Mouse (Mus musculus) limb, embryonic 15.5 days (tissue): ENCODE data around the gene Ppbp. TPM values are rescaled to one million over a fixed set of nuclear protein-coding genes. Genes with fewer than 3 reads are reported as not detected.
"Not testable (repeated sequence)": the region's sequence is repeated elsewhere in the genome, so short reads cannot be mapped to it uniquely, and the experiment has no call there.

ENCODE experiments used
- ATAC-seq: fragments of 200-750 bp; cut with Nextera tagmentation; 2 replicates; pipeline ENCODE4 v1.8.0; 2017; ENCODE audit warnings: low read depth, moderate TSS enrichment; ENCODE audit not compliant: insufficient number of reproducible peaks, low FRiP score, low TSS enrichment
- H3K27ac ChIP-seq: fragments of 300-500 bp; sonication (generic); 2 replicates; pipeline ENCODE4 v1.5.1; 2015; ENCODE audit warnings: moderate library complexity, mild to moderate bottlenecking, inconsistent platforms
- H3K27me3 ChIP-seq: fragments of 300-500 bp; sonication (generic); 2 replicates; pipeline ENCODE4 v1.6.1; 2015; ENCODE audit warnings: inconsistent platforms
- H3K36me3 ChIP-seq: fragments of 300-500 bp; sonication (generic); 2 replicates; pipeline ENCODE4 v1.6.1; 2015; ENCODE audit warnings: inconsistent platforms
- H3K4me1 ChIP-seq: fragments of 300-500 bp; sonication (generic); 2 replicates; pipeline ENCODE4 v1.6.1; 2015; ENCODE audit warnings: inconsistent platforms
- H3K4me2 ChIP-seq: fragments of 300-500 bp; sonication (generic); 2 replicates; pipeline ENCODE4 v1.6.1; 2015; ENCODE audit warnings: mild to moderate bottlenecking, inconsistent platforms
- H3K4me3 ChIP-seq: fragments of 300-500 bp; sonication (generic); 2 replicates; pipeline ENCODE4 v1.5.1; 2015; ENCODE audit warnings: mild to moderate bottlenecking, inconsistent platforms
- H3K9ac ChIP-seq: fragments of 300-500 bp; sonication (generic); 2 replicates; pipeline ENCODE4 v1.6.1; 2015; ENCODE audit warnings: inconsistent platforms
- H3K9me3 ChIP-seq: fragments of 300-500 bp; sonication (generic); 2 replicates; pipeline ENCODE4 v1.6.1; 2016; ENCODE audit warnings: inconsistent platforms
- whole genome bisulfite sequencing: fragments of 180-500 bp; shearing (Covaris S2); methylation state at CpG from one replicate; pipeline ENCODE4 v1.1.7; 2015; 5-methylcytosine and 5-hydroxymethylcytosine counted together
- microRNA-seq: library from miRNA; unstranded; fragments of <30 nt; microRNA quantifications from one replicate; pipeline ENCODE4, GENCODE M21; 2016
- polyA plus RNA-seq: library from polyadenylated mRNA; unstranded; fragments of >200 nt; fragmentation: Nextera tagmentation; extraction: Ambion mirVana; gene quantifications from 2 replicates; pipeline ENCODE4 v1.2.1, GENCODE M21; 2015

The Ppbp gene
- polyA plus RNA-seq, 1 experiment from 2014 or later: 4.1 TPM

- no peak overlapping the region for H3K4me3 ChIP-seq
- H3K36me3 ChIP-seq: no peaks in the 10 kb centered on the region
- ATAC-seq: no peak
- 50% methylated on average over 11 of the region's 11 CpGs for WGBS
- peaks cover 17% of the 10 kb centered on the region for H3K4me1 ChIP-seq
- no peak overlapping the region for H3K4me2 ChIP-seq
- H3K9ac ChIP-seq: no peak overlapping the region
- H3K9me3 ChIP-seq: no peaks in the 10 kb centered on the region
- peaks cover 7% of the 10 kb centered on the region; the same call in 1 of the 2 replicates for H3K27me3 ChIP-seq
- no peak overlapping the region for H3K27ac ChIP-seq
Measured at GRCm38 (mm10) chr5:90789306-90790073, 21.2 kb downstream of the Ppbp start.

GRCm38 (mm10) chr5:90790074-90790502 lies 21.8 kb downstream of the Ppbp start:
- Histone ChIP-seq H3K4me2 (no peak overlapping the region), H3K4me1 (peaks cover 17% of the 10 kb centered on the region), H3K9me3 (no peaks in the 10 kb centered on the region), H3K36me3 (no peaks in the 10 kb centered on the region), H3K27ac (no peak overlapping the region), H3K27me3 (peaks cover 7% of the 10 kb centered on the region; the same call in 1 of the 2 replicates), H3K9ac (no peak overlapping the region), H3K4me3 (no peak overlapping the region)
- ATAC-seq: no peak
- WGBS: 12% methylated on average over 8 of the region's 8 CpGs

- peaks cover 9% of the 10 kb centered on the region; the same call in 1 of the 2 replicates for H3K4me1 ChIP-seq
- H3K4me2 ChIP-seq: no peak within 1 kb of the TSS
- H3K36me3 ChIP-seq: no peaks in the 10 kb centered on the region
- H3K27ac ChIP-seq: no peak within 1 kb of the TSS
- no peaks in the 10 kb centered on the region for H3K27me3 ChIP-seq
- no peak within 1 kb of the TSS for H3K9ac ChIP-seq
- ATAC-seq: no peak
- H3K9me3 ChIP-seq: no peaks in the 10 kb centered on the region
- 46% methylated on average over 5 of the region's 5 CpGs for WGBS
- no peak within 1 kb of the TSS for H3K4me3 ChIP-seq
Measured at GRCm38 (mm10) chr5:90794195-90794625, 25.9 kb downstream of the Ppbp start, which contains the start of gene Cxcl15. Gene Cxcl15 (plus strand): TSS chr5:90794534.

- H3K9me3 ChIP-seq, H3K36me3 ChIP-seq, H3K9ac ChIP-seq, H3K27me3 ChIP-seq, H3K27ac ChIP-seq, ATAC-seq, H3K4me2 ChIP-seq, H3K4me3 ChIP-seq, H3K4me1 ChIP-seq: not testable (repeated sequence)
- 87% methylated on average over 2 of the region's 2 CpGs for WGBS
Measured at GRCm38 (mm10) chr5:90795392-90795791, 27.1 kb downstream of the Ppbp start.

GRCm38 (mm10) chr5:90804574-90804973 lies 36.3 kb downstream of the Ppbp start:
- H3K9ac ChIP-seq: no peak overlapping the region
- ATAC-seq: no peak
- H3K27ac ChIP-seq: no peak overlapping the region
- H3K27me3 ChIP-seq: no peaks in the 10 kb centered on the region
- H3K36me3 ChIP-seq: no peaks in the 10 kb centered on the region
- H3K9me3 ChIP-seq: no peaks in the 10 kb centered on the region
- H3K4me3 ChIP-seq: no peak overlapping the region
- no peaks in the 10 kb centered on the region for H3K4me1 ChIP-seq
- no peak overlapping the region for H3K4me2 ChIP-seq

- H3K27ac ChIP-seq: no peak overlapping the region
- ATAC-seq: no peak
- H3K9ac ChIP-seq: no peak overlapping the region
- no peak overlapping the region for H3K4me3 ChIP-seq
- H3K4me1 ChIP-seq: no peaks in the 10 kb centered on the region
- H3K9me3 ChIP-seq: no peaks in the 10 kb centered on the region
- H3K27me3 ChIP-seq: no peaks in the 10 kb centered on the region
- no peak overlapping the region for H3K4me2 ChIP-seq
- H3K36me3 ChIP-seq: no peaks in the 10 kb centered on the region
Measured at GRCm38 (mm10) chr5:90806050-90806449, 37.7 kb downstream of the Ppbp start.

- 71% methylated on average over 3 of the region's 3 CpGs for whole genome bisulfite sequencing
- H3K36me3 ChIP-seq: no peaks in the 10 kb centered on the region
Measured at GRCm38 (mm10) chr5:90807176-90807950, 39.0 kb downstream of the Ppbp start.

More at GRCm38 (mm10) chr5:90807176-90807950, 39.0 kb downstream of the Ppbp start:
- no peak for ATAC-seq
- Histone ChIP-seq H3K9me3 (no peaks in the 10 kb centered on the region), H3K27me3 (no peaks in the 10 kb centered on the region), H3K4me3 (no peak overlapping the region), H3K27ac (no peak overlapping the region), H3K4me1 (no peaks in the 10 kb centered on the region), H3K4me2 (no peak overlapping the region), H3K9ac (no peak overlapping the region)

Small RNA genes lying within 50 kb of the gene (microRNA-seq; reads per million reads assigned to microRNA genes)
- gene Gm24322: not detected

Other genes starting within 250 kb of the Ppbp start
- 0.09 TPM in 1 of 2 replicates, not detected in the other for gene Afm, start 249.6 kb upstream of the Ppbp start, polyA plus RNA-seq
- gene 5830473C10Rik, start 207.4 kb upstream of the Ppbp start, polyA plus RNA-seq: 0.14 TPM in 1 of 2 replicates, not detected in the other
- 3.7 and 3.9 TPM in 2 replicates for gene Rassf6, start 127.9 kb upstream of the Ppbp start, polyA plus RNA-seq
- gene Cxcl5, start 9.2 kb upstream of the Ppbp start, polyA plus RNA-seq: 1.3 and 2.1 TPM in 2 replicates
- 83.8 and 108 TPM in 2 replicates for gene Pf4, start 3.9 kb downstream of the Ppbp start, polyA plus RNA-seq
- gene Cxcl3, start 17.6 kb downstream of the Ppbp start, polyA plus RNA-seq: 0.38 TPM in 1 of 2 replicates, not detected in the other
- 0.34 and 0.58 TPM in 2 replicates for gene Cxcl15, start 26.0 kb downstream of the Ppbp start, polyA plus RNA-seq
- gene Cxcl1, start 122.7 kb downstream of the Ppbp start, polyA plus RNA-seq: 1.3 TPM in 2 replicates
- gene Cxcl2, start 135.4 kb downstream of the Ppbp start, polyA plus RNA-seq: not detected in 2 replicates
- 34.8 and 40.0 TPM in 2 replicates for gene Mthfd2l, start 162.6 kb downstream of the Ppbp start, polyA plus RNA-seq